Mouse (Mus musculus) neural tube, postnatal 0 days (tissue): Measurements from ENCODE around the gene Taar7f. TPM values are rescaled to one million over a fixed set of nuclear protein-coding genes. Genes with fewer than 3 reads are reported as not detected.

ENCODE experiments used
- polyA plus RNA-seq: library from polyadenylated mRNA; unstranded; fragments of >200 nt; fragmentation: Nextera tagmentation; extraction: Ambion mirVana; gene quantifications from 2 replicates; pipeline ENCODE4 v1.2.1, GENCODE M21; 2015

The Taar7f gene
- polyA plus RNA-seq: not detected in 2 replicates

GRCm38 (mm10) chr10:24049210-24049609, at the start of gene Taar7f:
Gene Taar7f, plus strand, starts transcription at chr10:24049510.

GRCm38 (mm10) chr10:23999639-24000038, 49.7 kb upstream of the Taar7f start, which contains the start of gene Taar7b:
Gene Taar7b, plus strand, starts transcription at chr10:23999939.

GRCm38 (mm10) chr10:24026922-24027321, 22.4 kb upstream of the Taar7f start, which contains the start of gene Taar7d:
Gene Taar7d, plus strand, starts transcription at chr10:24027222.

GRCm38 (mm10) chr10:24037314-24037713, 12.0 kb upstream of the Taar7f start, which contains the start of gene Taar7e:
Gene Taar7e, plus strand, starts transcription at chr10:24037614.

GRCm38 (mm10) chr10:24076200-24076599, 26.9 kb downstream of the Taar7f start, which contains the start of gene Taar8a:
Gene Taar8a, plus strand, starts transcription at chr10:24076500.

GRCm38 (mm10) chr10:24092194-24092593, 42.9 kb downstream of the Taar7f start, which contains the start of gene Taar8b:
Gene Taar8b, minus strand, starts transcription at chr10:24092294.

Other genes with a start within 250 kb of the Taar7f start
- 0.08 TPM in 1 of 2 replicates, not detected in the other for gene Vnn3, start 198.0 kb upstream of the Taar7f start, polyA plus RNA-seq
- gene Vnn1, start 154.8 kb upstream of the Taar7f start, polyA plus RNA-seq: 0.48 and 1.0 TPM in 2 replicates
- not detected in 2 replicates for gene Taar1, start 129.2 kb upstream of the Taar7f start, polyA plus RNA-seq
- 0.25 TPM in 1 of 2 replicates, not detected in the other for gene Taar2, start 110.9 kb upstream of the Taar7f start, polyA plus RNA-seq
- not detected in 2 replicates for gene Taar3, start 100.0 kb upstream of the Taar7f start, polyA plus RNA-seq
- gene Taar4, start 89.0 kb upstream of the Taar7f start, polyA plus RNA-seq: 0.19 TPM in 1 of 2 replicates, not detected in the other
- gene Taar5, start 78.8 kb upstream of the Taar7f start, polyA plus RNA-seq: 0.15 TPM in 1 of 2 replicates, not detected in the other
- gene Taar6, start 63.9 kb upstream of the Taar7f start, polyA plus RNA-seq: not detected in 2 replicates
- not detected in 2 replicates for gene Taar7a, start 56.0 kb upstream of the Taar7f start, polyA plus RNA-seq
- not detected in 2 replicates for gene Taar7b, start 49.6 kb upstream of the Taar7f start, polyA plus RNA-seq
- not detected in 2 replicates for gene Taar7d, start 22.3 kb upstream of the Taar7f start, polyA plus RNA-seq
- gene Taar7e, start 11.9 kb upstream of the Taar7f start, polyA plus RNA-seq: not detected in 2 replicates
- gene Taar8a, start 27.0 kb downstream of the Taar7f start, polyA plus RNA-seq: not detected in 2 replicates
- gene Taar8b, start 42.8 kb downstream of the Taar7f start, polyA plus RNA-seq: not detected in 2 replicates
- gene Taar8c, start 52.4 kb downstream of the Taar7f start, polyA plus RNA-seq: not detected in 2 replicates
- not detected in 2 replicates for gene Taar9, start 60.0 kb downstream of the Taar7f start, polyA plus RNA-seq
- gene Stx7, start 99.8 kb downstream of the Taar7f start, polyA plus RNA-seq: 272 and 281 TPM in 2 replicates
- gene Moxd1, start 174.0 kb downstream of the Taar7f start, polyA plus RNA-seq: 4.5 and 4.6 TPM in 2 replicates